Mouse (Mus musculus) olfactory bulb, adult 2 months (tissue): ENCODE measurements around the gene Slc17a8.

Experiments used
- CTCF ChIP-seq: fragments of 200-500 bp; IDR thresholded peaks from 2 replicates; pipeline ENCODE4 v1.5.1; 2012; ENCODE audit warnings: low read depth, mild to moderate bottlenecking, low read length, moderate library complexity; ENCODE audit not compliant: insufficient read depth
- POLR2A ChIP-seq: fragments of 200-500 bp; IDR thresholded peaks from 2 replicates; pipeline ENCODE4 v1.6.1; 2012; ENCODE audit warnings: mild to moderate bottlenecking, low read depth, low read length, moderate library complexity; ENCODE audit not compliant: insufficient read depth

DNA sequence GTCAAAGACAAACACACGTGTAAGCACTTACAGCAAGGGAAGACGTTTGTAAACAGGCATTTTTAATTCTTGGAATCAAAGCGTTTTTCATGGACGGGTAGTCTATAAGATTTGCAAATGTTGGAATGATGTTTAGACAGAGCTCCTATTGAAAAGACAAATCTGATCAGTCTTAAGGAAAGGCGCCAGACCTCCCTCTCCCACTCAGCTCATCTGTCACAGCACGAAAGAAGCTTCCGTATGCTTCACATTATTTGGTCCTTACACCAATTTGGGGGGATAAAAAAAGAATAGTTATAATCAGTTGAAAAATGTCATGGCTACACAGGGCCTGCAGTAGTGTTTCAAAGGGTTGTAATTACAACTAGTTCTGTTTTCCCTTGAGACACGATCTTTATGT is 31.9 kb upstream of the Slc17a8 start:
- no peak for TF ChIP-seq CTCF
- TF ChIP-seq POLR2A = no peak
